Mouse (Mus musculus): Measurements from ENCODE around the gene Rcor2.

DNA sequence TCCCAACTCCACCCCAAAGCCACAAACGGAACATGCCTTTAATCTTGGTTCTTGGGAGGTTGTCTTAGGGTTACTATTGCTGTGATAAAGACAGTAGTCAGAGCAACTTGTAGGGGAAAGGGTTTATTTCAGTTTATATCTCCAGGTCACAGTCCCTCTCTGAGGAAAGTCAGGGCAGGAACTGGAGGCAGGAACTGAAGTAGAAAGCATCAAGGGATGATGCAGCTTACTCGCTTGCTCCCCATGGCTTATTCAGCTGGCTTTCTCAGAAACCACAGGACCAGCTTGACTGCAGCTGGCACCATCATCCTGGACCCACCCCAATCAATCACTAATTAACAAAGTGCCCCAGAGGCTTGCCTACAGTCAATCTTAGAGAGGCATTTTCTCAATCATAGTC lies 46.5 kb downstream of the Rcor2 start:
- TF ChIP-seq CTCF (IDR thresholded peaks at IDR 0.05; ENCODE audit: control insufficient read depth, insufficient read depth, low read length) (no peak), POLR2A (IDR thresholded peaks at IDR 0.05; ENCODE audit: borderline replicate concordance, control insufficient read depth, low read depth, low read length) (no peak)

Data from bone marrow, adult 2 months (tissue).